ENCODE assay signal across 8 mouse cellular contexts in the genomic region with DNA sequence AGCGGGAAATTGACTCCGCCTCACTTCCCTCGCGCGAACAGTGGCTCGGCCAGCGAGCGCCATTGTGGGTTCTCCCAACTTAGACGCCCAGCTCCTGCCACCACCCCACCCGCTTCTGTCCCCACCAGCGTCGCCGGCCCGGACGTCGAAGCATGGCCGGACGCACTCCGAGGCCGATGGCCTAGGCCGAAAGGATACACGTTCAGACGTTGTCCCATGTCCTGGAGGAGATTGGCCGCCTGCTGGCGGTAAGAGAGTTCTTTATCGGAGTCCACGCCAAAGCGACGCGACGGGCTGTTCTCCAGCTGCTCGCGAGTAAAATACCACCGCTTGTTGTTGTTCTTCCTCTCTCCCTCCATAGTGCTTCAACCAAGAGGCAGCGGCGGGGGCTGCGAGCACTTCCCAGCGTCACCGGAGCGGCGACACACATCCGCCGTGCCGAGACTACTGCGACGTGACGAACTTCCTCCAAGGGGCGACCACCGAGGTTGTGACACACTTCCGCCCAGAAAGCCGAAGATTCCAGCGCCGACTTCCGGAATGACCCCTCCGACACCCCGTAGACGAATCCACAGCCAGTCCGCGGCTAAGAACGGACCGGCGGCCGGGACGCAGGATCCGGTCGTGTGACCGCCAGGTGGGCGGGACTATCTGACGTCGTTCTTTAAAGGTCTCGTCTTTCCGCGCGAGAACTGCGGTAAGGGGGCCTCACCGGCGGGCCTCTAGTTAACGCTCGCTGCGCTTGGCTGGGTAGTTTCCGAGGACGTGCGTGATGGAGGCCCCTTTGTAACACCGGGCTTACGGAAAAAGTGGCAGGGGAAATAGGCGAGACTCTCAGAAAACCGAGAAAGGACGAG. TPM values are rescaled to one million over a fixed set of nuclear protein-coding genes. Genes with fewer than 3 reads are reported as not detected.
DNase-seq lines count a peak whose midpoint lies in the region; ATAC-seq and TF ChIP-seq lines count a peak whose summit lies in the region.

No protein-coding gene starts in this region.

- peak; percentile 100 for DNase-seq in 3T3-L1 (ENCODE audit: low read depth, low spot score)
- DNase-seq in adrenal gland, postnatal 4 days (ENCODE audit: low spot score in 2 of 2), result peak; percentile 99
- DNase-seq in embryonic facial prominence, embryonic 14.5 days (ENCODE audit: low spot score), result peak; percentile 99
- DNase-seq in heart, adult 2 months, result peak; percentile 100
- DNase-seq in kidney, adult 8-10 months, result peak; percentile 99 to 100
- DNase-seq in spleen, postnatal 10 days (ENCODE audit: low spot score in 2 of 2), result peak; percentile 98 to 99

- TF ChIP-seq EP300 in heart, adult 2 months (IDR thresholded peaks at IDR 0.05; ENCODE audit: insufficient read depth, low read depth, low read length), result peak; percentile 75

- peaks cover 18% of the 10 kb centered on the region for H3K4me1 ChIP-seq in embryonic facial prominence, embryonic 14.5 days (ENCODE audit: control insufficient read depth, insufficient read depth, low read length)
- H3K4me1 ChIP-seq in heart, adult 2 months (ENCODE audit: control insufficient read depth, insufficient read depth, low read length), result peaks cover 10% of the 10 kb centered on the region
- peaks cover 26% of the 10 kb centered on the region for H3K4me1 ChIP-seq in limb, embryonic 13.5 days
- H3K4me1 ChIP-seq in midbrain, embryonic 16.5 days (ENCODE audit: control insufficient read depth, insufficient read depth, low read length), result peaks cover 28% of the 10 kb centered on the region

- peak; percentile 96 for ATAC-seq in embryonic facial prominence, embryonic 14.5 days (ENCODE audit: low read depth)
- ATAC-seq in limb, embryonic 13.5 days (ENCODE audit: low FRiP score, low read depth), result peak; percentile 97
- ATAC-seq in midbrain, embryonic 16.5 days, result peak; percentile 98

- H3K36me3 ChIP-seq in embryonic facial prominence, embryonic 14.5 days (ENCODE audit: control insufficient read depth, insufficient read depth, low read length), result peaks cover 27% of the 10 kb centered on the region
- peaks cover 20% of the 10 kb centered on the region for H3K36me3 ChIP-seq in heart, adult 2 months (ENCODE audit: control insufficient read depth, insufficient read depth, low read length)
- peaks cover 12% of the 10 kb centered on the region for H3K36me3 ChIP-seq in limb, embryonic 13.5 days
- peaks cover 4% of the 10 kb centered on the region; the same call in 1 of the 2 replicates for H3K36me3 ChIP-seq in midbrain, embryonic 16.5 days (ENCODE audit: control insufficient read depth, insufficient read depth, low read length)

- H3K9ac ChIP-seq in embryonic facial prominence, embryonic 14.5 days (ENCODE audit: low read depth, low read length), result peak overlapping the region; percentile 93
- peak overlapping the region; percentile 93 for H3K9ac ChIP-seq in heart, adult 2 months (ENCODE audit: low read depth, low read length)
- H3K9ac ChIP-seq in limb, embryonic 13.5 days, result peak overlapping the region; percentile 94
- H3K9ac ChIP-seq in midbrain, embryonic 16.5 days (ENCODE audit: low read depth, low read length), result peak overlapping the region; percentile 89

- H3K4me3 ChIP-seq in embryonic facial prominence, embryonic 14.5 days (ENCODE audit: low read depth, low read length), result peak overlapping the region; percentile 97
- H3K4me3 ChIP-seq in heart, adult 2 months, result peak overlapping the region; percentile 89
- H3K4me3 ChIP-seq in limb, embryonic 13.5 days, result peak overlapping the region; percentile 93
- peak overlapping the region; percentile 98 for H3K4me3 ChIP-seq in midbrain, embryonic 16.5 days (ENCODE audit: low read depth, low read length)

- TF ChIP-seq CTCF in heart, adult 2 months (IDR thresholded peaks at IDR 0.05), result peak; percentile 67

- no peaks in the 10 kb centered on the region for H3K9me3 ChIP-seq in embryonic facial prominence, embryonic 14.5 days (ENCODE audit: control insufficient read depth, low read length)
- no peaks in the 10 kb centered on the region for H3K9me3 ChIP-seq in limb, embryonic 13.5 days
- no peaks in the 10 kb centered on the region for H3K9me3 ChIP-seq in midbrain, embryonic 16.5 days (replicated peaks; ENCODE audit: control insufficient read depth, low read length, poor library complexity, severe bottlenecking)

- H3K4me2 ChIP-seq in embryonic facial prominence, embryonic 14.5 days (ENCODE audit: low read depth, low read length), result peak overlapping the region; percentile 90
- H3K4me2 ChIP-seq in limb, embryonic 13.5 days (replicated peaks), result peak overlapping the region; percentile 88
- peak overlapping the region; percentile 75 for H3K4me2 ChIP-seq in midbrain, embryonic 16.5 days (ENCODE audit: low read length)

- H3K27me3 ChIP-seq in embryonic facial prominence, embryonic 14.5 days (replicated peaks; ENCODE audit: control insufficient read depth, insufficient read depth, low read length), result no peaks in the 10 kb centered on the region
- H3K27me3 ChIP-seq in heart, adult 2 months (ENCODE audit: control insufficient read depth, insufficient read depth, low read length), result no peaks in the 10 kb centered on the region
- H3K27me3 ChIP-seq in limb, embryonic 13.5 days, result no peaks in the 10 kb centered on the region
- no peaks in the 10 kb centered on the region for H3K27me3 ChIP-seq in midbrain, embryonic 16.5 days (ENCODE audit: control insufficient read depth, insufficient read depth, low read depth, low read length)

- H3K79me2 ChIP-seq in heart, adult 2 months (replicated peaks; ENCODE audit: control insufficient read depth, insufficient read depth, low read length), result peaks cover 6% of the 10 kb centered on the region

- peak; percentile 96 for TF ChIP-seq POLR2A in heart, adult 2 months (IDR thresholded peaks at IDR 0.05; ENCODE audit: insufficient read depth, low read depth, low read length)

- intact Hi-C loops in heart, adult 2 months (cut with DNase I), result loop anchor here (2.0 kb wide), 2 partner anchors 33 to 57 kb away; a partner anchor contains a TSS

- H3K27ac ChIP-seq in embryonic facial prominence, embryonic 14.5 days (replicated peaks; ENCODE audit: low read depth, low read length), result peak overlapping the region; percentile 98
- H3K27ac ChIP-seq in heart, adult 2 months, result peak overlapping the region; percentile 96
- peak overlapping the region; percentile 96 for H3K27ac ChIP-seq in limb, embryonic 13.5 days
- H3K27ac ChIP-seq in midbrain, embryonic 16.5 days (ENCODE audit: low read length), result peak overlapping the region; percentile 94

- under 1% methylated on average over 62 of the region's 88 CpGs for WGBS in embryonic facial prominence, embryonic 14.5 days
- WGBS in heart, adult 2 months, result under 1% methylated on average over 88 of the region's 88 CpGs
- under 1% methylated on average over 88 of the region's 88 CpGs for WGBS in limb, embryonic 13.5 days
- under 1% methylated on average over 86 of the region's 88 CpGs for WGBS in midbrain, embryonic 16.5 days

RNA-seq across cellular contexts. Expression of a gene that starts 3.2 kb away (rescaled TPM):
- total RNA-seq in adrenal gland, postnatal 4 days (2021), result 10 to 100 TPM; 52.8 to 65.1 TPM
- polyA plus RNA-seq in embryonic facial prominence, embryonic 14.5 days (2014; fragmentation: Nextera tagmentation; extraction: Ambion mirVana), result 47.9 and 51.3 TPM in 2 replicates
- total RNA-seq in heart, adult 2 months (2021), result 10 to 100 TPM; 26.8 to 27.6 TPM
- 9.3 and 15.4 TPM in 2 replicates for polyA plus RNA-seq in heart, adult 2 months (2012; rRNA removed)
- polyA plus RNA-seq in limb, embryonic 13.5 days (2015; fragmentation: Nextera tagmentation; extraction: Ambion mirVana), result 57.7 and 62.1 TPM in 2 replicates
- 65.3 and 73.1 TPM in 2 replicates for polyA plus RNA-seq in midbrain, embryonic 16.5 days (2015; fragmentation: Nextera tagmentation; extraction: Ambion mirVana)

RNA-seq across cellular contexts. Expression of a gene that starts 3.3 kb away (rescaled TPM):
- under 1 TPM in 1 of 2 experiments, not detected in 1; 0.62 TPM for total RNA-seq in adrenal gland, postnatal 4 days (2021)
- not detected in 2 replicates for polyA plus RNA-seq in embryonic facial prominence, embryonic 14.5 days (2014; fragmentation: Nextera tagmentation; extraction: Ambion mirVana)
- 1 to 10 TPM; 1.6 to 2.1 TPM for total RNA-seq in heart, adult 2 months (2021)
- polyA plus RNA-seq in heart, adult 2 months (2012; rRNA removed), result not detected in 2 replicates
- not detected in 2 replicates for polyA plus RNA-seq in limb, embryonic 13.5 days (2015; fragmentation: Nextera tagmentation; extraction: Ambion mirVana)
- polyA plus RNA-seq in midbrain, embryonic 16.5 days (2015; fragmentation: Nextera tagmentation; extraction: Ambion mirVana), result not detected in 2 replicates

RNA-seq across cellular contexts. Expression of a gene that starts 33.4 kb away (rescaled TPM):
- total RNA-seq in adrenal gland, postnatal 4 days (2021), result 10 to 100 TPM; 85.3 to 94.8 TPM
- polyA plus RNA-seq in embryonic facial prominence, embryonic 14.5 days (2014; fragmentation: Nextera tagmentation; extraction: Ambion mirVana), result 94.3 and 97.7 TPM in 2 replicates
- total RNA-seq in heart, adult 2 months (2021), result 10 to 100 TPM; 74.5 to 86.0 TPM
- polyA plus RNA-seq in heart, adult 2 months (2012; rRNA removed), result 37.0 and 50.2 TPM in 2 replicates
- polyA plus RNA-seq in limb, embryonic 13.5 days (2015; fragmentation: Nextera tagmentation; extraction: Ambion mirVana), result 139 and 147 TPM in 2 replicates
- polyA plus RNA-seq in midbrain, embryonic 16.5 days (2015; fragmentation: Nextera tagmentation; extraction: Ambion mirVana), result 106 and 113 TPM in 2 replicates

RNA-seq across cellular contexts. Expression of a gene that starts 42.4 kb away (rescaled TPM):
- 10 to 100 TPM; 78.0 to 83.3 TPM for total RNA-seq in adrenal gland, postnatal 4 days (2021)
- 14.9 and 18.8 TPM in 2 replicates for polyA plus RNA-seq in embryonic facial prominence, embryonic 14.5 days (2014; fragmentation: Nextera tagmentation; extraction: Ambion mirVana)
- 100 to 1,000 TPM; 153 to 220 TPM for total RNA-seq in heart, adult 2 months (2021)
- 136 and 211 TPM in 2 replicates for polyA plus RNA-seq in heart, adult 2 months (2012; rRNA removed)
- 16.9 and 17.1 TPM in 2 replicates for polyA plus RNA-seq in limb, embryonic 13.5 days (2015; fragmentation: Nextera tagmentation; extraction: Ambion mirVana)
- 9.9 and 10.2 TPM in 2 replicates for polyA plus RNA-seq in midbrain, embryonic 16.5 days (2015; fragmentation: Nextera tagmentation; extraction: Ambion mirVana)

Comparison
In these comparisons a context has a peak if more than half of its experiments do, and no peak if none do; other contexts are left out.
1. Peak in every context shown above with its lines: DNase-seq, ATAC-seq, H3K4me3 ChIP-seq and H3K27ac ChIP-seq.